Mouse (Mus musculus) hindbrain, embryonic 11.5 days (tissue): ENCODE measurements around the gene Calcoco1. TPM values are rescaled to one million over a fixed set of nuclear protein-coding genes. Genes with fewer than 3 reads are reported as not detected.
A peak's percentile ranks its signal among the peaks of the same experiment; 100 is the strongest.
"Not testable (repeated sequence)": the region's sequence is repeated elsewhere in the genome, so short reads cannot be mapped to it uniquely, and the experiment has no call there.

Source experiments
- ATAC-seq: fragments of 200-750 bp; cut with Nextera tagmentation; 2 replicates; pipeline ENCODE4 v1.8.0; 2017; ENCODE audit warnings: mild to moderate bottlenecking, moderate TSS enrichment, moderate library complexity; ENCODE audit not compliant: low FRiP score
- DNase-seq: peaks from one replicate; pipeline ENCODE4 v3.0.0-alpha.2; 2015; ENCODE audit warnings: low spot score
- H3K27ac ChIP-seq: fragments of 300-500 bp; sonication (generic); 2 replicates; pipeline ENCODE4 v1.5.1; 2014; ENCODE audit warnings: mild to moderate bottlenecking, low read depth, low read length
- H3K27me3 ChIP-seq: fragments of 300-500 bp; sonication (generic); 2 replicates; pipeline ENCODE4 v1.6.1; 2014; ENCODE audit warnings: mild to moderate bottlenecking, low read length, moderate library complexity, mixed read lengths; ENCODE audit not compliant: control insufficient read depth, insufficient read depth
- H3K36me3 ChIP-seq: fragments of 300-500 bp; sonication (generic); 2 replicates; pipeline ENCODE4 v1.6.1; 2014; ENCODE audit warnings: mild to moderate bottlenecking, low read length, moderate library complexity, mixed read lengths; ENCODE audit not compliant: control insufficient read depth, insufficient read depth
- H3K4me1 ChIP-seq: fragments of 300-500 bp; sonication (generic); replicated peaks from 2 replicates; pipeline ENCODE4 v1.6.1; 2014; ENCODE audit warnings: low read length, mixed read lengths; ENCODE audit not compliant: control insufficient read depth, insufficient read depth
- H3K4me2 ChIP-seq: fragments of 300-500 bp; sonication (generic); replicated peaks from 2 replicates; pipeline ENCODE4 v1.6.1; 2014; ENCODE audit warnings: mild to moderate bottlenecking, low read depth, low read length
- H3K4me3 ChIP-seq: fragments of 300-500 bp; sonication (generic); 2 replicates; pipeline ENCODE4 v1.5.1; 2014; ENCODE audit warnings: low read depth, low read length
- H3K9ac ChIP-seq: fragments of 300-500 bp; sonication (generic); 2 replicates; pipeline ENCODE4 v1.6.1; 2014; ENCODE audit warnings: low read depth, low read length
- H3K9me3 ChIP-seq: fragments of 300-500 bp; sonication (generic); 2 replicates; pipeline ENCODE4 v1.6.1; 2016; ENCODE audit warnings: low read length; ENCODE audit not compliant: control insufficient read depth
- WGBS: fragments of 180-500 bp; shearing (Covaris S2); extraction: QIAGEN DNeasy Blood & Tissue Kit; methylation state at CpG from one replicate; pipeline ENCODE4 v1.1.7; 2014; 5-methylcytosine and 5-hydroxymethylcytosine counted together
- polyA plus RNA-seq: library from polyadenylated mRNA; unstranded; fragments of >200 nt; fragmentation: Nextera tagmentation; extraction: Ambion mirVana; gene quantifications from 2 replicates; pipeline ENCODE4 v1.2.1, GENCODE M21; 2014

Calcoco1 gene
- polyA plus RNA-seq, 1 experiment from 2014 or later: 26.2 TPM

- Histone ChIP-seq H3K9me3 (no peaks in the 10 kb centered on the region), H3K27me3 (no peaks in the 10 kb centered on the region), H3K4me1 (peaks cover 8% of the 10 kb centered on the region; the same call in 1 of the 2 replicates), H3K4me3 (peak overlapping the region; percentile 63), H3K27ac (peak overlapping the region; percentile 99), H3K4me2 (peak overlapping the region; percentile 72), H3K9ac (peak overlapping the region; percentile 97), H3K36me3 (peaks cover 2% of the 10 kb centered on the region; the same call in 1 of the 2 replicates)
- ATAC-seq: peak; percentile 91
- DNase-seq: peak; percentile 99
- WGBS: under 1% methylated on average over 53 of the region's 53 CpGs
Observed at GRCm38 (mm10) chr15:102670767-102671575, 51.0 kb downstream of the Calcoco1 start.

GRCm38 (mm10) chr15:102670281-102670680, 51.7 kb downstream of the Calcoco1 start:
- peak overlapping the region; percentile 97 for H3K9ac ChIP-seq
- DNase-seq: no peak
- no peaks in the 10 kb centered on the region for H3K27me3 ChIP-seq
- peak overlapping the region; percentile 63 for H3K4me3 ChIP-seq
- no peaks in the 10 kb centered on the region for H3K9me3 ChIP-seq
- peak overlapping the region; percentile 79 for H3K27ac ChIP-seq
- peak overlapping the region; percentile 72 for H3K4me2 ChIP-seq
- WGBS: 13% methylated on average over 6 of the region's 6 CpGs
- ATAC-seq: no peak
- peaks cover 8% of the 10 kb centered on the region; the same call in 1 of the 2 replicates for H3K4me1 ChIP-seq
- peaks cover 5% of the 10 kb centered on the region; the same call in 1 of the 2 replicates for H3K36me3 ChIP-seq

- DNase-seq: no peak
- H3K4me1 ChIP-seq: peaks cover 8% of the 10 kb centered on the region; the same call in 1 of the 2 replicates
- ATAC-seq: no peak
- no peak overlapping the region for H3K27ac ChIP-seq
- H3K36me3 ChIP-seq: peaks cover 5% of the 10 kb centered on the region
- WGBS: 91% methylated on average over 8 of the region's 8 CpGs
- H3K9ac ChIP-seq: no peak overlapping the region
- no peaks in the 10 kb centered on the region for H3K27me3 ChIP-seq
- no peak overlapping the region; the same call in 1 of the 2 replicates for H3K4me2 ChIP-seq
- H3K9me3 ChIP-seq: no peaks in the 10 kb centered on the region
- no peak overlapping the region for H3K4me3 ChIP-seq
Observed at GRCm38 (mm10) chr15:102669571-102669970, 52.4 kb downstream of the Calcoco1 start.

- Histone ChIP-seq H3K9me3 (no peaks in the 10 kb centered on the region), H3K27me3 (no peaks in the 10 kb centered on the region), H3K9ac (no peak overlapping the region), H3K4me3 (no peak overlapping the region), H3K4me2 (no peak overlapping the region), H3K4me1 (no peaks in the 10 kb centered on the region; the same call in 1 of the 2 replicates), H3K27ac (no peak overlapping the region), H3K36me3 (peaks cover 17% of the 10 kb centered on the region)
- DNase-seq: peak; percentile 68
- 50% methylated on average over 4 of the region's 4 CpGs for WGBS
- ATAC-seq: no peak
Observed at GRCm38 (mm10) chr15:102665494-102665893, 56.5 kb downstream of the Calcoco1 start.

- ATAC-seq (no peak), DNase-seq (no peak)
- Histone ChIP-seq H3K4me1 (no peaks in the 10 kb centered on the region), H3K9me3 (no peaks in the 10 kb centered on the region), H3K27ac (no peak overlapping the region), H3K27me3 (no peaks in the 10 kb centered on the region), H3K9ac (no peak overlapping the region), H3K4me2 (no peak overlapping the region), H3K36me3 (peaks cover 17% of the 10 kb centered on the region), H3K4me3 (no peak overlapping the region)
- WGBS: 93% methylated on average over 8 of the region's 8 CpGs
Observed at GRCm38 (mm10) chr15:102663825-102664224, 58.2 kb downstream of the Calcoco1 start.

GRCm38 (mm10) chr15:102662601-102663000, 59.4 kb downstream of the Calcoco1 start:
- not testable (repeated sequence) for H3K9ac ChIP-seq, H3K4me2 ChIP-seq, H3K27me3 ChIP-seq, H3K4me1 ChIP-seq, ATAC-seq, H3K4me3 ChIP-seq, H3K27ac ChIP-seq, DNase-seq, H3K9me3 ChIP-seq
- no CpG with 5 or more reads among the region's 2 CpGs for WGBS
- peaks cover 17% of the 10 kb centered on the region for H3K36me3 ChIP-seq

GRCm38 (mm10) chr15:102657926-102658381, 64.0 kb downstream of the Calcoco1 start:
- WGBS: 86% methylated on average over 3 of the region's 3 CpGs
- H3K27me3 ChIP-seq: no peaks in the 10 kb centered on the region
- H3K9me3 ChIP-seq: no peaks in the 10 kb centered on the region
- 0 out of 2 replicates have a peak, but pooled peaks cover under 1% of the 10 kb centered on the region for H3K36me3 ChIP-seq
- no peak overlapping the region for H3K4me3 ChIP-seq
- ATAC-seq: no peak
- H3K27ac ChIP-seq: no peak overlapping the region; the same call in 1 of the 2 replicates
- no peak overlapping the region for H3K4me2 ChIP-seq
- no peaks in the 10 kb centered on the region for H3K4me1 ChIP-seq
- no peak overlapping the region for H3K9ac ChIP-seq
- no peak for DNase-seq
